Mouse (Mus musculus): ENCODE measurements around the gene Lrrc10b.

Gene Lrrc10b

GRCm38 (mm10) chr19:10444685-10445369 lies 12.4 kb downstream of the Lrrc10b start:
- in situ Hi-C loops (cut with MboI, MseI) = loop anchor here (5.0 kb wide), 1 partner anchor 42 kb away; no protein-coding TSS in a partner anchor

DNA sequence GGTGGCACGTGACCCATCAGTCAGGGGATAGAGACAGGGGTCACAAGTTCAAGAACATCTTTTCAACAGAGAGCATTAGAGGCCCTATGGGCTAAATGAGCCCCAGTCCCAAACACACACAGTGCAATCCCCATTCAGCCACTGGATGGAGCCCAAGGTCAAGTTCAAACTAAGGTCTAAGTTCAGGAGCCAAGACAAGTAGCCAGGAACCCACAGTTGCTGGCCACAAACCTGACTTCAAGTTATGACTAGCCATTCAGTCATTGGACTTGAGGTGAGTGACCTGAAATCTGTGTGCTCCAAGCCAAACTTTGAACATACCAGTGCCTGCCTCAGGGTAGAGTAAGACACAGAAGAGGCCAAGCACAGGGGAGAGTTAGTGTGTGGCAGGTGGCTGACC lies 19.8 kb downstream of the Lrrc10b start:
- in situ Hi-C loops (cut with MboI, MseI) = no loop called here

DNA sequence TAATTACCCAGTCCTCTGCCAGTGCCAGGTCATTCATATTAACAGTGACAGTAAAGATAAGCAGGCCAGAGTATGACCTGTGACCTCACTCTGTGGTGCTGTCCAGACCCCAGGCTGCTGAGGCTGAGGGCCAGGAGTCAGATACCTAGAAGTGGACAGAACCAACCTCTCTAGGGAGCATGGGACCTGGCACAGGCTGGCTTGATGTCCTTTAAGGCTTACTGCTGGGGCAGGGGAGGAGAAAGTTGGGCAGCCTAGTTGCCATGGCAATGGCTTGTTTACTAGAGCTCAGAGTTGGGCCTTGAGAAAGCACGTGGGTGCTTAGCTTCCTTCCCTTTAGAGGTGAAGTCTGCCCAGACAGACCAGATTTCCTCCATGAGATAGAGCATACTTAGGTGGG lies 20.5 kb downstream of the Lrrc10b start:
- in situ Hi-C loops (cut with MboI, MseI) = no loop called here

- in situ Hi-C loops (cut with MboI, MseI) = no loop called here
Measured at GRCm38 (mm10) chr19:10435908-10436307, 21.4 kb downstream of the Lrrc10b start.

GRCm38 (mm10) chr19:10434927-10435326 lies 22.3 kb downstream of the Lrrc10b start:
- in situ Hi-C loops (cut with MboI, MseI) = no loop called here

- in situ Hi-C loops (cut with MboI, MseI) = no loop called here
Measured at GRCm38 (mm10) chr19:10433879-10434540, 23.3 kb downstream of the Lrrc10b start.

DNA sequence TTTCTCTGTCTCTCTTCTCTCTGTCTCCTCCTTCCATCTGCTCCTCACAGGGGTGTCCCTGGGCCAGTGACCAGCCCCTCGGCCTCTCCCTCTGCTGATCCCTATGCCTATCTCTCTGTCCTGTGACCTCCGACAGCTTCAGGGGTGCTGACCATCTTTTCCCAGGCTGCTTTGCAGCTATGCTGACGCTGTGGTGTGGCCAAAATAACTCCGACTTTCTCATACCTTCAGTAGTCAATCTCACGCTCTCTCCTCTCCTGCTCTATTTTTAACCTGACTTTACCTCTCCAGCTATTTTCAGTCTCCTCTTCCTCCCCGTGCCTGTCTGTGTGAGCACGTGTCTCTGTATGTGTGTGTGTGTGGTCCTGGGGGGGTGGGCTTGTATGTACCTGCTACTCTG lies 24.0 kb downstream of the Lrrc10b start:
- in situ Hi-C loops (cut with MboI, MseI) = no loop called here

DNA sequence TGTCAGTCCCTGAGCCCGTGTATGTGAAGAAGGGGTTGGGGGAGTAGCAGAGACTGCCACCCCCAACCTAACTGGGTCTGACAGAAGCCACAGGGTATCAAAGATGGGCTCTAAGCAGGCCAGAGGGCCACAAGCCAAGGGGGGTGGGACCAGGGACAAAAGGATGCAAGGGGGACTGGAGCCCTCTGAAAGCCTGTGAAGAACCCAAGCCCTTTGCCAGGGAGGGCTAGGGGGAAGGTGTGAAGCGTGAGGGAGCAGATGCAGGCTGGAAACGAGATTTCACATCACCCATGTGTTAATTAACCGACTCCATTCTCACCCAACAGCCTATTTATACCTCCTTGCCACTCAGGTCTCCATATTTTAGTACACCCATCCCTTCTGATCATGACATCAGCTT lies 25.4 kb downstream of the Lrrc10b start:
- in situ Hi-C loops (cut with MboI, MseI) = no loop called here

GRCm38 (mm10) chr19:10431410-10431809 lies 25.9 kb downstream of the Lrrc10b start:
- in situ Hi-C loops (cut with MboI, MseI) = no loop called here

DNA sequence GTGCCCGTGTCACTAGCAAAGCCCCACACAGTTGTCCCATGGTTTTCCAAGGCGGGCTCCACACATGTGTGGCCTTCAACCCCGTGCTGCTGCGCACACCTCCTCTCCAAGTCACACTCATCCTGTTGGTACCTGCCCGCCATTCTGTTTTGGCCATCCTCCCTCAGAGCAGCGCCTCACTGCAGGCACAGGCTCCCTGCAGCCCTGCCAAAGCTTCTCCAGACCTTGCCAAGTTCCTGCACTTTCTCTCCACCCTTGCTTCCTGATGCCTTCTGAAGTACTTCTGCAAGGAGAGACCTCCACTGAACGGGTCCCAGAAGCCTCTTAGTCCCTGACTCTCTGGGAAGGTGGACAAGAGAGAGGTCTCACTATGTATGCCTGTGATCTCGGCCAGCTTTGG lies 27.9 kb downstream of the Lrrc10b start:
- in situ Hi-C loops (cut with MboI, MseI) = no loop called here

GRCm38 (mm10) chr19:10427431-10427830 lies 29.8 kb downstream of the Lrrc10b start:
- in situ Hi-C loops (cut with MboI, MseI) = no loop called here

DNA sequence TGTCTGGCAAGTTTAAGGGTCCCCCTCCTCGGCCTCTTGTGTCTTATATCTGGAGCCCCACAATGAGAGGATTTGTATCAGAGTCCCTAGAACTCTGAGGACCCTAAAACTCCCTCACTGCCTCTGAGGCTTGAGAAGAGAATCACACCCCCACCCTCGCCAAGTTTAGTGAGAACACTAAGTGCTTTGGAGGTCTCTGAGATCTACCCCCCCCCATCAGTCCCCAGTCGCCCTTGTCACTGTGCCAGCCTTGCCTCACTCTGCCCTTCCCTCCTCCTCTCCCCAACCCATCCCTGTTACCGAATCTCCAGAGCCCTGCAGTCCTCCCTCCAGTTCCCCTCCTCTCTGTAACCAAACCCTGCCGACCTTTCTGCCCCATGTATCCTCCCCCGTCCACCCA lies 30.5 kb downstream of the Lrrc10b start:
- in situ Hi-C loops (cut with MboI, MseI) = no loop called here

- in situ Hi-C loops (cut with MboI, MseI) = no loop called here
Measured at GRCm38 (mm10) chr19:10426312-10426711, 31.0 kb downstream of the Lrrc10b start.

DNA sequence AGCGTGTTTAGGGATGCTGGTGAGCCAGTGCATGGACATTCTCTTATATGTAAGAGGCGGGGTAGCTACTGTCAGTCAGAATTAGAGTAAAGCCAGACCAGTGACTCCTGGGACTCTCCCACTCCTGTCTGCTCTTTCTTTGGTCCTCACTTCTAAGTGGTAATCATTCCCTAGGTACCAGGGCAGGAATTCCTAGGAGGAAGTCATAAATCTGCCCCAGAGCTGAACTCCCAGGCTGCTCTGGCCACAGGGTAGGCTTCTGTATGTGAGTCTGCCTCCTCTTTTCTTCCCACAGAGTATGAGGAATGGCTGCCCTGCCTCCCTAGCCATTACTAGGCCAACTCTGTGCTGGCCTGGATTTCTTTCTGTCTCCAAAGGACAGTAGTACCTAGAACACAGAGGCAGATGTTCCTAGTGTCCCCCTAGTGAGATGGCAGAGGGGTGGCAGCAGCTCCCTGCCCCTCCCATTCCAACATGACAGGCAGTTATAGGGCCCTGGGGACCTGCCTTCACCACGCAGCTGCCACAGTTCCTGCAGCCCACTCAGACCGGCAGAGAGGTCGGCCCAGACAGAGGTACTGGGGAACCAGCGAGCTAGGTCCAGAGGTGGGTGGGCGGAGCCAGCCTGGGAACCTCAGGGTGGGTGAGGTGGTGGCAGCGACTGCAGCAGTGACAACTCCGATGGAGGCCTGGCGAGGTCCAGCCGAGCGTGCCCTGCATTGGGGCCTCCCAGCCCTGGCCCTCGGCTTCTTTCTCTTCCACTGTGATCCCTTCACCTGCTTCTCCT lies 31.6 kb downstream of the Lrrc10b start:
- in situ Hi-C loops (cut with MboI, MseI) = no loop called here

DNA sequence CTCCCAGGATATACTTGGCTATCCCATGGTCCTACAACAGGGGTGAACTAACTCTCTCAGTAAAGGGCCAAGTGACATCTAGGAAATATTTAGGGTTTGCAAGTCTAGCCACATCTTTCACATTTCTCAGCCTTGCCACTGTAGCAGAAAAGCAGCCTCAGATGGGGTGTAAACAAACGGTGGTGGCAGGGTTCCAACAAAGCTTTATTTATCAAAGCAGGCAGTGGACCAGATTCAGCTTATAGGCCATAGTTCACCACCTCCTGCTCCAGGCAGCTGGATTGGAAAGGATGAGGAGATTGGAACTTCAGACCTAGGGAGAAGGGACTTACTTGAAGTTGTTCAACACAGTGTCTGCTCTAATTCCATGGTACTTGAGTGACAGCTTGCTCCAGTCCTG lies 32.5 kb downstream of the Lrrc10b start:
- in situ Hi-C loops (cut with MboI, MseI) = no loop called here

- in situ Hi-C loops (cut with MboI, MseI) = no loop called here
Measured at GRCm38 (mm10) chr19:10421986-10422976, 35.0 kb downstream of the Lrrc10b start.

- in situ Hi-C loops (cut with MboI, MseI) = no loop called here
Measured at GRCm38 (mm10) chr19:10417436-10417835, 39.8 kb downstream of the Lrrc10b start.

DNA sequence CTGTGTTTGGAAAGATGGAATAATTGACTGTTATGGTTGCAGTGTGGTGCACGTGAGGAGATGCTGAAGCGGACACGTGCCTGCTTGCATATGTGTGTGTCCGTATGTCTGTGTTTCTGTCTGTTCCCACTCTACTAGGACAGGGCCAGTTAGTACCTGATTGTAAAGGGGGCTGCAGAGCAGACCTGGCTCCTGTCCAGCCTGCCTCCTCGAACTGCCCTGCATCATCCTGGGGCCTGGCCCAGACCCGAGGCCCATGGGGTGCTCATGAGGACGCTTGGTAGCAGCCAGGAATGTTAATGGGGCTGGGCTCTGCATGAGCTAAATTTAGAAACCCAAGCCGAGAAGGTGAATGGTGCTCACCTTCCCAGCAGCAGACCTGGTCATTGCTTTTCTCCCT lies 40.4 kb downstream of the Lrrc10b start:
- in situ Hi-C loops (cut with MboI, MseI) = no loop called here

- in situ Hi-C loops (cut with MboI, MseI) = no loop called here
Measured at GRCm38 (mm10) chr19:10415508-10415907, 41.8 kb downstream of the Lrrc10b start.

DNA sequence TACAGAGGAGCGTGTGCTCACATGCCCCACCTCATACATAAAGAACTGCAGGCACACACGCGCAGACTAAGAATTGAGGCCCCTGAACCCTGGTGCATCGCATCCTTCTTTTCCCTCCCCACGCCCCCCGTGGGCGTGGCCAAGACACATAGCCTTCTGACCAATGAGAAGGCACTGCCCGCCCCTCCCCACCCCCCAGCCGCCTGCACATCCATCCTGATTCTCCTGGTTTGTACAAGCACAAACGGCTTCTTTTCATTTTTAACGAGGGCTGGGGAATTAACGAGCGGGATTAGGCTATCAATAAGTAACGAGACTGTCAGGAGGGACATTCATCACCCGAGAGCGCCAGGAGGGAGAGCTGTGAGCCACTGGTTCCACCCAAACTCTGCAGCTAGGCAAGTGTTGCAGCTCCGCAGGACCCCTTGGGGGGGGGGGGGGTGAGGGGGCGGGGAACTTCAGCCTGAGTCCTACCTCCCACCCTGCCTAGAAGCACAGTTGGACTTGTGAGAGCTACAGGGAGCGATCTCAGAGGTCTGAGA lies 43.5 kb downstream of the Lrrc10b start:
- in situ Hi-C loops (cut with MboI, MseI) = no loop called here

All from T-helper 2 cell (primary cell).